Mouse (Mus musculus): ENCODE data around the gene Srgap3.
"Not testable (repeated sequence)": the region's sequence is repeated elsewhere in the genome, so short reads cannot be mapped to it uniquely, and the experiment has no call there.

Gene Srgap3

GRCm38 (mm10) chr6:112741766-112742165, 205.3 kb downstream of the Srgap3 start:
- DNase-seq (ENCODE audit: low read depth): no peak

GRCm38 (mm10) chr6:112739635-112740034, 207.4 kb downstream of the Srgap3 start:
- no peak for DNase-seq (ENCODE audit: low read depth)

GRCm38 (mm10) chr6:112738924-112739323, 208.1 kb downstream of the Srgap3 start:
- no peak for DNase-seq (ENCODE audit: low read depth)

- DNase-seq (ENCODE audit: low read depth): no peak
Measured at GRCm38 (mm10) chr6:112736471-112736870, 210.6 kb downstream of the Srgap3 start.

- DNase-seq (ENCODE audit: low read depth): no peak
Measured at GRCm38 (mm10) chr6:112735054-112735453, 212.0 kb downstream of the Srgap3 start.

GRCm38 (mm10) chr6:112733942-112734341, 213.1 kb downstream of the Srgap3 start:
- DNase-seq (ENCODE audit: low read depth): no peak

- DNase-seq (ENCODE audit: low read depth): peak; percentile 14
Measured at GRCm38 (mm10) chr6:112732434-112732833, 214.6 kb downstream of the Srgap3 start.

- peak; percentile 16 for DNase-seq (ENCODE audit: low read depth)
Measured at GRCm38 (mm10) chr6:112731386-112731785, 215.7 kb downstream of the Srgap3 start.

- DNase-seq (ENCODE audit: low read depth): peak; percentile 52
Measured at GRCm38 (mm10) chr6:112728760-112729422, 218.2 kb downstream of the Srgap3 start.

- DNase-seq (ENCODE audit: low read depth): no peak
Measured at GRCm38 (mm10) chr6:112725468-112725867, 221.6 kb downstream of the Srgap3 start.

GRCm38 (mm10) chr6:112720409-112721080, 226.5 kb downstream of the Srgap3 start:
- DNase-seq (ENCODE audit: low read depth): no peak

- no peak for DNase-seq (ENCODE audit: low read depth)
Measured at GRCm38 (mm10) chr6:112719983-112720382, 227.1 kb downstream of the Srgap3 start.

GRCm38 (mm10) chr6:112717168-112717567, 229.9 kb downstream of the Srgap3 start:
- peak; percentile 66 for DNase-seq (ENCODE audit: low read depth)

- no peak for DNase-seq (ENCODE audit: low read depth)
Measured at GRCm38 (mm10) chr6:112713951-112714350, 233.1 kb downstream of the Srgap3 start.

GRCm38 (mm10) chr6:112702296-112702695, 244.8 kb downstream of the Srgap3 start:
- not testable (repeated sequence) for DNase-seq (ENCODE audit: low read depth)

GRCm38 (mm10) chr6:112700392-112700791, 246.7 kb downstream of the Srgap3 start:
- peak; percentile 81 for DNase-seq (ENCODE audit: low read depth)

GRCm38 (mm10) chr6:112699115-112699514, 248.0 kb downstream of the Srgap3 start:
- DNase-seq (ENCODE audit: low read depth): no peak

- peak; percentile 96 for DNase-seq (ENCODE audit: low read depth)
Measured at GRCm38 (mm10) chr6:112696056-112696950, 250.8 kb downstream of the Srgap3 start, which contains the start of gene Rad18. Rad18 (minus strand) TSS chr6:112696686.

GRCm38 (mm10) chr6:112694492-112694891, 252.6 kb downstream of the Srgap3 start:
- DNase-seq (ENCODE audit: low read depth): no peak

GRCm38 (mm10) chr6:112691523-112691922, 255.5 kb downstream of the Srgap3 start:
- DNase-seq (ENCODE audit: low read depth): no peak

GRCm38 (mm10) chr6:112688033-112688432, 259.0 kb downstream of the Srgap3 start:
- DNase-seq (ENCODE audit: low read depth): no peak

- peak; percentile 70 for DNase-seq (ENCODE audit: low read depth)
Measured at GRCm38 (mm10) chr6:112686485-112686884, 260.6 kb downstream of the Srgap3 start.
